Mouse (Mus musculus) stomach, embryonic 16.5 days (tissue): ENCODE measurements around the gene Enpep. TPM values are rescaled to one million over a fixed set of nuclear protein-coding genes. Genes with fewer than 3 reads are reported as not detected.

Experiments used
- ATAC-seq: fragments of 200-750 bp; cut with Nextera tagmentation; 2 replicates; pipeline ENCODE4 v1.8.0; 2017; ENCODE audit warnings: moderate number of reproducible peaks, moderate TSS enrichment; ENCODE audit not compliant: insufficient read depth, low FRiP score
- H3K27ac ChIP-seq: fragments of 300-500 bp; sonication (generic); 2 replicates; pipeline ENCODE4 v1.5.1; 2014; ENCODE audit warnings: low read length
- H3K27me3 ChIP-seq: fragments of 300-500 bp; sonication (generic); 2 replicates; pipeline ENCODE4 v1.6.1; 2014; ENCODE audit warnings: low read length, control low read depth, mixed read lengths; ENCODE audit not compliant: control insufficient read depth, insufficient read depth
- H3K36me3 ChIP-seq: fragments of 300-500 bp; sonication (generic); 2 replicates; pipeline ENCODE4 v1.6.1; 2014; ENCODE audit warnings: low read length; ENCODE audit not compliant: control insufficient read depth, insufficient read depth
- H3K4me1 ChIP-seq: fragments of 300-500 bp; sonication (generic); 2 replicates; pipeline ENCODE4 v1.6.1; 2014; ENCODE audit warnings: low read length, control low read depth, mixed read lengths; ENCODE audit not compliant: control insufficient read depth, insufficient read depth
- H3K4me2 ChIP-seq: fragments of 300-500 bp; sonication (generic); 2 replicates; pipeline ENCODE4 v1.6.1; 2014; ENCODE audit warnings: low read depth, low read length, mixed read lengths
- H3K4me3 ChIP-seq: fragments of 300-500 bp; sonication (generic); replicated peaks from 2 replicates; pipeline ENCODE4 v1.5.1; 2014; ENCODE audit warnings: mild to moderate bottlenecking, low read length
- H3K9ac ChIP-seq: fragments of 300-500 bp; sonication (generic); 2 replicates; pipeline ENCODE4 v1.6.1; 2014; ENCODE audit warnings: low read length
- H3K9me3 ChIP-seq: fragments of 300-500 bp; sonication (generic); replicated peaks from 2 replicates; pipeline ENCODE4 v1.6.1; 2016; ENCODE audit warnings: low read length, control low read depth; ENCODE audit not compliant: control insufficient read depth
- WGBS: fragments of 180-500 bp; shearing (Covaris S2); extraction: QIAGEN DNeasy Blood & Tissue Kit; methylation state at CpG from one replicate; pipeline ENCODE4 v1.1.7; 2014; 5-methylcytosine and 5-hydroxymethylcytosine counted together
- polyA plus RNA-seq: library from polyadenylated mRNA; unstranded; fragments of >200 nt; fragmentation: Nextera tagmentation; extraction: Ambion mirVana; gene quantifications from 2 replicates; pipeline ENCODE4 v1.2.1, GENCODE M21; 2015

The Enpep gene
- polyA plus RNA-seq, 1 experiment from 2014 or later = 19.9 TPM

DNA sequence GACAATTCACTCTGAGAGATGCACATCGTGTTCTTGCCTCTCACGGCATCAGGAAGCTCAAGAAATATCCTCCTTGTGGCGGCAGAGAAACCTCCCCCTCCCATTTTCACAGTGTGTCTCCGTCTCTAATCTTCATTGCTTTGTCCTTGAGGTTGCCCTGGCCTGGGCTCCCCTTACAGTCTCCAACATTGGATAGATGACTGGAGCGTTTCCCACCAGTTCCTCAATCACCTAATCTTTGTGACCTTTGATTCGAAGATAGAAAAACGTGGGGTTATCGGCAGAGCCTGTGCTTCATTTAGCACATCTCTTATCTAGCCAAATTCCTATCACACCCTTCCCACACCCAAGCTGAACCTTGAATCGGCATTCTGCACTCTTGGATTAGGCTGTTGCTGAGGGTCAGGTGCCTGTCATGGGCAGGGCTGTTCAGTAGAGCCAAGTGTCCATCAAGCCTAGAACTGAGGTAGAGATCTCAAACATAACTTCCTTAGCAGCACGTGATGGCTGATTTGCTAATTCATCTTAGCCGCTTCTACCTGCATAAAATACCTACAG is 18.9 kb upstream of the Enpep start:
- no peaks in the 10 kb centered on the region for H3K36me3 ChIP-seq
- no peak overlapping the region for H3K27ac ChIP-seq
- ATAC-seq = no peak
- H3K4me2 ChIP-seq = no peak overlapping the region
- H3K27me3 ChIP-seq = no peaks in the 10 kb centered on the region
- no peaks in the 10 kb centered on the region for H3K9me3 ChIP-seq
- H3K9ac ChIP-seq = no peak overlapping the region
- H3K4me3 ChIP-seq = no peak overlapping the region
- WGBS = 66% methylated on average over 11 of the region's 11 CpGs
- H3K4me1 ChIP-seq = no peaks in the 10 kb centered on the region

DNA sequence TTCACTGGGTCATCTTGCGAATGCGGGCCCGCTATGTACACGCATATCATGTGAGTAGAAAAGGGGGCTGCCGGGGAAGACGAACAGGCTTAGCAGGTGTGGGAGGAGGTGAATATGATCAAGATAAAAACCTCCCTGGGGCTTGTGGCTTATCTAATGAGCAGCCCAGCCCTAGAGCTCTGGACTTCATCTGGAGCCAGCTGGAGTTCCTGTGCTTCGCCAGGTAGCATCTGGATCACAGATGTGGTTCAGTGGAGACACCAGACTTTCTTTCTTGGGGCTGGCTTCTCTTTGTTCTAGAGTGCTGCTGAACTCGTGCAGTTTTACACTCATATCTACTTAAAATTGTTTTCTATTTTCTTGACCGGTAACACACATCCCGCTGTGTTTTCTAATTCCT is 14.8 kb upstream of the Enpep start:
- no peak for ATAC-seq

DNA sequence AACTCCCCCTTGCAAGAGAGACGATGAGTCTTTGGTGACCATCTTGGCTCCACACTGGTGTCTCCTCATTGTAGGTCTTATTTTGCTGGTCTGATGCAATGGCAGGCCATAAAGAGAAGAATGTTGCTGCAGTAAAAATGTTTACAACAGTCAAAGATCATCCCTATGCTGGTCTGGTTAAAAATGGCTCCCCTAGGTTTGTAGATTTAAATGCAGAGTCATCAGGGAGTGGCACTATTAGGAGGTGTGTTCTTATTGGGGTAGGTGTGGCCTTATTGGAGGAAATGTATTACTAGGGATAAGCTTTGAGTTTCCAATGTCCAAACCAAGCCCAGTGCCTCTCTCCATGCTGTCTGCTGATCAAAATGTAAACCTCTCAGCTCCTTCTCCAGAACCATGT is 10.2 kb upstream of the Enpep start:
- no peak overlapping the region for H3K9ac ChIP-seq
- H3K4me3 ChIP-seq = no peak overlapping the region
- no peak overlapping the region for H3K27ac ChIP-seq
- no peak overlapping the region for H3K4me2 ChIP-seq
- H3K9me3 ChIP-seq = no peaks in the 10 kb centered on the region
- H3K27me3 ChIP-seq = no peaks in the 10 kb centered on the region
- ATAC-seq = no peak
- H3K4me1 ChIP-seq = 0 out of 2 replicates have a peak, but pooled peaks cover 3% of the 10 kb centered on the region
- 90% methylated on average over 1 of the region's 1 CpGs for WGBS
- no peaks in the 10 kb centered on the region for H3K36me3 ChIP-seq

More for the DNA sequence above, 14.8 kb upstream of the Enpep start:
- Histone ChIP-seq H3K4me2 (no peak overlapping the region), H3K27ac (no peak overlapping the region), H3K4me1 (no peaks in the 10 kb centered on the region), H3K9me3 (no peaks in the 10 kb centered on the region), H3K36me3 (no peaks in the 10 kb centered on the region), H3K9ac (no peak overlapping the region), H3K4me3 (no peak overlapping the region), H3K27me3 (no peaks in the 10 kb centered on the region)
- 80% methylated on average over 10 of the region's 10 CpGs for WGBS

DNA sequence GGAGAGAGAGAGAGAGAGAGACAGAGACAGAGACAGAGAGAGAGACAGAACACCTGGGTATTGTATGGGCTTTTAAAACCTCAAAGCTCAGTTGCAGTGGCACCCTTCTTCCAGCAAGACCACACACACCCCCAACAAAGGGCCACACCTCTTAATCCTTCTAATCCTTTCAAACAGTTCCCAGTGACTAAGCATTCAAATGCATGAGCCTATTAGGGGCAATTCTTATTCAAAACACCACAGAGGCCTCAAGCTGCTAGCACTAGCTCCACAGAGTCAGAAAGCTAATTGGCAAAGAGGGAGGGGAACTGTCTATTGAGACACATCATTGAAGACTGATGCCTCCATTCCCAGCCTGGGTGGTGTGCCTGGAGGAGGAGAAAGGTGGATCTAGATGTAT is 8.5 kb upstream of the Enpep start:
- H3K4me2 ChIP-seq = no peak overlapping the region
- no peak overlapping the region for H3K9ac ChIP-seq
- H3K27me3 ChIP-seq = no peaks in the 10 kb centered on the region
- H3K4me1 ChIP-seq = 0 out of 2 replicates have a peak, but pooled peaks cover 3% of the 10 kb centered on the region
- H3K9me3 ChIP-seq = no peaks in the 10 kb centered on the region
- H3K36me3 ChIP-seq = no peaks in the 10 kb centered on the region
- no peak overlapping the region for H3K4me3 ChIP-seq
- no peak for ATAC-seq
- no peak overlapping the region for H3K27ac ChIP-seq

DNA sequence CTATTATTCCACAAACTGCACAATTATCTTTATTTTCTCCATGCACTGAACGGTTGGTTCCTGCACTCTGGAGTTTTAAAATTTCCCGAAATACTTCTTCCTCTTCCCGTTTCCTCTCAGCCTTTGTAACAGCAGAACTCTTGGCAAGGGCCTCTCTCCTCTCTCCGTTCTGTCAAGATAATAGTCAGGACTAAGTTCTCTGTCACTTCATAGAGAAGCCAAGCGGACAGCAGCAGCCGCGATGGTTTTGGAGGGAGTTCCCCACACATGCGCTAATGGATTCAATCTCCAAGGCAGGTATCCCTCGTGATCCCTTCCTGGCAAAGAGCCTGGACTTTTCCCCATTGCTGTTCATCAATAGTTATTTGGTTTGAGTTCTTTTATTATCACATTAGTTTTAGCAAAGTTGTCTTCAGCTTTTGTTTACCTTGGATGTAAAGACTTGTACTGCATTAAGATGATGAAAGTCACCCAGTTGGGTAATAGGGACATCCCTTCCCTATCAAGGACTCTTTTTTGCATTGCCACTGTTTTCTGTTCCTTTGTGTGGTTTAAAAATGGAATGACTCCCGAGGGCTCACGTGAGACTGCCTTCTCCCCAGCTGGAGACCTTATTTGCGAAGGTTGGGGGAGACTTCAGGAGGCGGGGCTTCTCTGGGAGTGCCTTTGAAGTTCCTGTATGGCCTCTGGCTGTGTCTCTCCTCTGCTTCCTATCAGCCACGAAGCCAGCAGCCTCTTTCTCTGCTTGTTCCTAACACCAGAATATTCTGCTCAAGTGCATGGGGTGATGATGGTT is 6.0 kb upstream of the Enpep start:
- 29% methylated on average over 14 of the region's 14 CpGs for WGBS
- H3K4me2 ChIP-seq = peak overlapping the region; percentile 19; the same call in 1 of the 2 replicates
- no peaks in the 10 kb centered on the region for H3K27me3 ChIP-seq
- no peaks in the 10 kb centered on the region for H3K36me3 ChIP-seq
- H3K27ac ChIP-seq = no peak overlapping the region
- H3K9ac ChIP-seq = no peak overlapping the region
- H3K9me3 ChIP-seq = no peaks in the 10 kb centered on the region
- ATAC-seq = no peak
- H3K4me3 ChIP-seq = no peak overlapping the region
- 0 out of 2 replicates have a peak, but pooled peaks cover 3% of the 10 kb centered on the region for H3K4me1 ChIP-seq

DNA sequence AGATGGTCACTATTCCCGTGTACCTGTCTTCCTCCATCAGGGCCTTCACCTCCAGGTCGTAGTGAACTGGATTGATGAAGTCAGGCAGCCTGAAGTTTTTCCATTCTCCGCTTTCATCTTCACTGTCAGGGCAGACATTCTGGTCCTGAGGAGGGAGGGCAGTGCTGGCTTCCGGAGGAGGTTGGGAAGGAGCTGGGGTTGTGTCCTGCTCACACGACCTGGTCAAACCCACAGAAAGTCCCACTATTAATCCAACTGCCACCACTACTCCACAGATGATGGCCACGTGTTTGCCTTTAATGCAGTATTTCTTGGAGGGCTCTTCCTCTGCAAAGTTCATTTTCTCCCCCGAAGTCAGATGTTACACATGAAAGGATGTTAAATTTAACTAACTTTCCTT is 378 bp downstream of the Enpep start:
- WGBS = 27% methylated on average over 7 of the region's 7 CpGs
- Histone ChIP-seq H3K4me3 (peak overlapping the region; percentile 44), H3K36me3 (no peaks in the 10 kb centered on the region), H3K9ac (peak overlapping the region; percentile 42; the same call in 1 of the 2 replicates), H3K27me3 (no peaks in the 10 kb centered on the region), H3K4me1 (peaks cover 8% of the 10 kb centered on the region), H3K9me3 (no peaks in the 10 kb centered on the region), H3K27ac (peak overlapping the region; percentile 56; the same call in 1 of the 2 replicates), H3K4me2 (peak overlapping the region; percentile 51)
- peak; percentile 22; the same call in 1 of the 2 replicates for ATAC-seq

DNA sequence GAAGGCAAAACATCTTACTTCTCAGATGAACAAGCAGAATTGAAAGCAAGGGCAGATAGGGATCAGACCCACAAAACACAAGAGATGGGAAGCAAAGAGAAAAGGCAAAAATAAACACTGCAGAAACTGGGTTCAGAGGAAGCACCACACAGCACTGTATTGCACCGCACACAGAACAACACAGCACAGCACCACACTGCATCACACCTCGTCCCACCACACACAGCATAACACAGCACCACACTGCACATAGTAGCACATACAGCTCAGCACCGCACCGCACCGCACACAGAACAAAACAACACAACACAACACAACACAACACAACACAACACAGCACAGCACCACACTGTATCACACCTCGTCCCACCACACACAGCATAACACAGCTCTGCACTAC is 1.1 kb downstream of the Enpep start:
- Histone ChIP-seq H3K4me3 (peak overlapping the region; percentile 44), H3K9me3 (no peaks in the 10 kb centered on the region), H3K4me2 (peak overlapping the region; percentile 51), H3K27me3 (no peaks in the 10 kb centered on the region), H3K27ac (no peak overlapping the region), H3K9ac (no peak overlapping the region), H3K4me1 (peaks cover 8% of the 10 kb centered on the region), H3K36me3 (no peaks in the 10 kb centered on the region)
- 91% methylated on average over 6 of the region's 6 CpGs for WGBS
- ATAC-seq = no peak

DNA sequence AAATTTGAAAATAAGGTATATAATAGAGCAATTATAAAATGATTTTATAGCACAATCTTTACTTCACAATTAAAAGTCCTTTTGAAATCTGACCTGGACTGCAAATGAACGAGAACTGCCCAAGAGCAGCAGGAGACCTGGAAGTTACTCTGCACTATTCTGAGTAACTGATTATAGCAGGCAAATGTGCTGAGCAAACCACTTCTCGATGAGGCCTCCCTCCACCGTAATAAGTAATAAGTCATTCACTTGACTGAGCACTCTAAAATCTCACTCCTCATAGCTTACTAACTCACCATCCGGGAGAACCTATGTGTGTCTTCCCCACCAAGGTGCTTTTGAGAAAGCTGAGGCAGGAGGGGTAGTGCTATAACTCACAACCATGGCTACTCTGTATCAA is 4.5 kb downstream of the Enpep start:
- H3K27me3 ChIP-seq = no peaks in the 10 kb centered on the region
- H3K36me3 ChIP-seq = no peaks in the 10 kb centered on the region
- H3K9ac ChIP-seq = no peak overlapping the region
- no peak overlapping the region for H3K4me3 ChIP-seq
- H3K4me2 ChIP-seq = no peak overlapping the region
- no peak overlapping the region for H3K27ac ChIP-seq
- no peak for ATAC-seq
- no peaks in the 10 kb centered on the region for H3K9me3 ChIP-seq
- WGBS = 62% methylated on average over 4 of the region's 4 CpGs
- peaks cover 5% of the 10 kb centered on the region for H3K4me1 ChIP-seq

DNA sequence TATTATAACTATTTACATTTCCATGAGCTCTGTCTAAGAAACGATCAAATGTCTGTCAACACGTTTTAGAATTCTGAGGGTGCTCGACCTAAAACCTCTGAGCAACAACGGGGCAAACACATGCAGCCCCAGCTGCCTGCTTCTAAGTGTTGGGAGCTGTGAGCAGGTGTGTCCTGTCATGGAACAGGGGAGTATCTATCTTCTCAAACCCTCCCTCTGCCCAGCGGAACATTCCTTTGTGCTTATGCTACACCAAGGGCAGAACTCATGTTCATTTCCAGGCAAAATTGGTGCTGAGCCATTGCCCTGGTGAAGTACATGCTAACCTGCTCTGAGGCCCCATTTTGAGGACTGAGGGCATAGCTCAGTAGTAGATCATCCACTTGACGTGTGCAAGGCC is 10.9 kb downstream of the Enpep start:
- Histone ChIP-seq H3K27ac (no peak overlapping the region), H3K27me3 (no peaks in the 10 kb centered on the region), H3K4me2 (no peak overlapping the region), H3K36me3 (no peaks in the 10 kb centered on the region), H3K9me3 (no peaks in the 10 kb centered on the region), H3K4me1 (no peaks in the 10 kb centered on the region), H3K4me3 (no peak overlapping the region), H3K9ac (no peak overlapping the region)
- ATAC-seq = no peak
- WGBS = 28% methylated on average over 6 of the region's 6 CpGs
